Mouse (Mus musculus): ENCODE results near the gene Sec22c.

The Sec22c gene

DNA sequence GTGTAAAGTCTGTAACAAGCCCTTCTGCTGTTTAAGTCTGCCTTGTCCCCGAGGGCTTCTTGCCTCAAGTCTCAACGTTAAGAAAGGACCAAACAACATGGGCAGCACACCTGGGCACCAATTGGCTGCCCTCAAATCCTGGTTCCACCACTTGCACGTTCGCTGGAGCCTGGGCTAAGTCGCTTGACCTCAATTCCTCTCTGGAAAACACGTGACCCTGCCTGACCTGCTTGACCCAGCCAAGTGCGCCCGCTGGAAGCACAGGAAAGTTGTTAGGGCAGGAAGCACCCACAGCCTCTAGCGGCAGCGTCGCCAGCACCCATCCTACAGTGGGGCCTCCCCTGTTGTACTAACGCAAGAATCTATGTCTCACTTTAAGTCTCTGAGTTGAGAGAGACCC is 10.6 kb downstream of the Sec22c start:
- DNase-seq (ENCODE audit: low read depth, low spot score), result no peak

DNA sequence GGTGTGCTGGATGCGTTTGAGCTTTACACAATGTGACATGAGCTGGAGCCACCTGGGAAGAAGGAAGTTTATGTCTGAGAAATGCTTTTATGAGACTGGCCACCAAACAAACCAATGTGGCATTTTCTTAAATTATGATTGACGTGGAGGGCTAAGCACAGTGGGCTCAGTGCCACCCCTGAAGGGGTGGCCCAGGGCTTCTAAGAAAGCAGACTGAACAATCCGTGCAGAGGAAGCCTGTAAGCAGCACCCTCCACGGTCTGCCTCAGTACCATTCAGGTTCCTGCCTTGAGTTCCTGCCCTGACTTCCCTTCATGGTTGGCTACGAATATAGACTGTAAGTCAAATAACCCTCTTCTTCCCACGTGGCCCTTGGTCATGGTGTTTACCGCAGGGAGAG is 14.6 kb downstream of the Sec22c start:
- no peak for DNase-seq (ENCODE audit: low read depth, low spot score)

GRCm38 (mm10) chr9:121690200-121690651 is 15.1 kb downstream of the Sec22c start:
- peak; percentile 66 for DNase-seq (ENCODE audit: low read depth, low spot score)

GRCm38 (mm10) chr9:121684702-121685101 is 20.6 kb downstream of the Sec22c start:
- no peak for DNase-seq (ENCODE audit: low read depth, low spot score)

DNA sequence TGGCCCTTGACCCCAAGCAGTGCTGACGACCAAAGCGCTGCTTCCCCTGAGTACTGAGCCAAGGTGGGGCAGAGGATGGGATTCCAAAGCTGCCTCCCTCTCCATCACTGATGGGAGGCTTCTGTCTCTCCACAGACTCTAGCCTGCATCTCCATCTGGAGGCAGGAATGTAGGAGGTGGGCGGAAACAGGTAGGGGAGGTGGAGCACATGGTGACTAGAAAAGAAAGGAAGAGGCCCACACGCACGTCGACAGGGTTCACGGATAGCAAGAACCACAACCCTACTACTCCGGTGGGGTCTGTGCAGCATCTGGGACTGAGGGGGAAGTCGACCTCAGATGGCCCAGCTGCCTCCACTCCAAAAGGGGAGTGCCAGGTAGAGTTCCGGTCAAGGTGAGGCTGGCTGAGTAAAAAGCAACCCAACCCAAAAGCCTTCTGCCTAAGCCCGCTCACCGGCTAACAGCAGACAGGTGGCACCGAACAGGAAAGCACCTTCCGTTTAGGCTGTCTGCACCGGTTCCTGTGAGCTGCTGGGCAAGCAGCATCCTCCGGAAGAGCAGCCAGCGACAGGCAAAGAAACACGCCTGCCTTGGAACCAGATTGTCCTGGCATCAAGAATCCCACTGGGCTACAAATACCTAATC is 23.1 kb downstream of the Sec22c start:
- DNase-seq (ENCODE audit: low read depth, low spot score), result no peak

DNA sequence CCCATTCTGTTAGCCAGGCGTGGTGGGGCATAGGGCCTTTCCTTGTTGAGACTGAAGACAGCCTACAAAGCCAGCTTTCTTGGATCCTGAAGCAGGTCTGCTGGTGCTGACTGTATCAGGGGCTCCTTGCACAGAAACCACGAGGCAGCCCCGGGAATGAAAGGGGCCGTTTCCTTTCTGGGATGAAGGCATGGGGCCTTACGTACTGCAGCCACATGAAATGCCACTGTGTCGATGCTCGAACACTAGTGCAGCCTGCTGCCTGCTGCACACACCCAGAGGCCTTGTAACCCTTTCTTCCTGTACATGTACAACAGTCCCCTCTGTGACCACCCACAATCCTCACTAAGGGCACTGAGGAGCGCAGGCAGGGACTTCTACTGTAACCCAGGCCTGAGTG is 24.1 kb downstream of the Sec22c start:
- no peak for DNase-seq (ENCODE audit: low read depth, low spot score)

DNA sequence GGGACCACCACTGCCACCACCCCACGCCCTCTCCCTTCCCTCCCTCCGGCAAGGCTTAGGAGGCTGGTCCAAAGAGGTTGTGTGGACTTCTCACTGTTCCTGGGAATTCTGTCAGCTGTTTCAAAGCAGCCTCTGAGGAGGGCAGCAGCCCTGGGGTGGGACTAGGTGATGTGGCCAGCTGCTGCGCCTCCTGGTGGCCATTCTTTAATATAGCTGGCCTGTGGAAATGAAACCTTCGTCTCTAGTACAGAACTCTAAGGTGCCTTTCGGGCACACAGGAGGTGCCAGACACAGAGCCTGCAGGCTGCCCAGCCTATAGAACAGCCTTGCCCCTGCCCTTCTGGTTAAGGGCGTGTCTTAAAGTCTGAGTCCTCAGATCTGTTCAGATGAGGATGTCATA is 25.7 kb downstream of the Sec22c start:
- DNase-seq (ENCODE audit: low read depth, low spot score), result no peak

DNA sequence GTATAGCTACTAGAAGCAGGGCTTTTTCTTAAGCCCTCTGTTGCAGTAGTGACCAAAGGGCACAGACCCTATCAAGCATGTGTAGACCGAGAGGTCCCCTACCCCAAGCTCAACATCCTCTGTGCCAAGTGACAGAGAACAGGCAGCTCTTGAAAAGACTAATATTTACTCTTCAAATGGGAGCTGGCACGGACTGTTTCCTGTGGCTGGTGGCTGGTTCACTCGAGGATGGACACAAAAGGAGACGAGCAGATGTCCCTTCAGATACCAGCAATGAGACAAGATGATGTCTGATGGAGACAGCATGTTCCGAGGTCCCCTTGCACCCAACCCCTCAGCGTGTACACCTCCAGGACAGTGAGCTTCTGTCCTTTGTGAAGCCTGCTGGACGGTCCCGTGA is 27.8 kb downstream of the Sec22c start:
- DNase-seq (ENCODE audit: low read depth, low spot score), result no peak

DNA sequence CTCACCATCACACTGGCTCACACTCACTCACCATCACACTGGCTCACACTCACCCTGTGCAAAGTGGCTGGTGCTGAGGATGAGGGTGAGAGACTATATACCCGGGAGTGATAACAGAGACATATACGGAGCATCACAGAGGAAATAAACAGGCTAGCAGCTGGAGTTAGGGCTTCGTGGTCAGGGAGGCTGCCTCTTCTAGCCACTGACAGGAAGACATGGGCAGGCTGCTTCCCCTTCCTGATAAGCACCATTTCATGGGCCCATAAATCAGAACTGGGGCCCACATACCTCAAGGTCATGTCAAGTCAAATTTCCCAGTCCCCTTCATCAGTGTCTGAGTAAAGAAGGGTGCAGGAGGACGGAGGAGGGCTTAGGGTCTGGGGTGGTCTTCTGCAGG is 28.2 kb downstream of the Sec22c start:
- DNase-seq (ENCODE audit: low read depth, low spot score), result no peak

GRCm38 (mm10) chr9:121675556-121675955 is 29.7 kb downstream of the Sec22c start:
- DNase-seq (ENCODE audit: low read depth, low spot score), result no peak

- no peak for DNase-seq (ENCODE audit: low read depth, low spot score)
Observed at GRCm38 (mm10) chr9:121675011-121675410, 30.3 kb downstream of the Sec22c start.

GRCm38 (mm10) chr9:121673716-121674115 is 31.6 kb downstream of the Sec22c start:
- DNase-seq (ENCODE audit: low read depth, low spot score), result no peak

GRCm38 (mm10) chr9:121672311-121672710 is 33.0 kb downstream of the Sec22c start:
- DNase-seq (ENCODE audit: low read depth, low spot score), result no peak

DNA sequence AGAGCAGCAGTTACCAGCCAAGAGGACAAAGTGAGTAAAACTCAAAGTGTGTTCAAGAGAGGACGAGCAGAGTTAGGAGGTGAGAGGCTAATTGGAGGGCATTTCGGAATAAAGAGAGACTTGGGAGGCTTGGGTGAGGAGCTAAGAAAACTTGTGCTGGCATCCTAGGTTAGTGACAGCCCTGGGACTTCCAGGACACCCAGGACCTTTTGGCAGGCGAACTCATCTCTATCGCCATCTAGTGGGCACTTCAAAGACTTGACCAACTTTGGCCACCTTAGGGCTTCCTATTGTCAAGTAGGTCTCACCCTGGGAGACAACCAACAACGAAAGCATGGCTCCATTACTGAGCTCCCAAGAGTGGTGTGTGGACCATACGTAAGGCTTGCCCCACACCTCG is 34.0 kb downstream of the Sec22c start:
- DNase-seq (ENCODE audit: low read depth, low spot score), result no peak

DNA sequence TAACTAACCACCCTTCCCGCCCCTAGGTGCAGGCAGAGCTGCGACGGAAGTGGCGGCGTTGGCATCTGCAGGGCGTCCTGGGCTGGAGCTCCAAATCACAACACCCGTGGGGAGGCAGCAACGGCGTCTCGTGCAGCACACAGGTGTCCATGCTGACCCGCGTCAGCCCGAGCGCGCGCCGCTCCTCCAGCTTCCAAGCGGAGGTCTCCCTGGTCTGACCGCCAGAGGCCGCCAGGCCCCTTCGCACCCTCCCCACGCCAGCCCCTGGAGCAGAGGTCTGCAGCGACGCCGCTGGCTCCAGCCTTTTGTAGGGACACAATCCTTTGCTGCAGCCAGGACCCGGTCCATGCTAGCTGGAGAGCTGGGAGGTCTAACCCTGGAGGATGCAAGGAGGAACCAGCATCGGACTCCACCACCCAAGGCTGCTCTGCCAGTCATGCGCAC is 35.9 kb downstream of the Sec22c start:
- DNase-seq (ENCODE audit: low read depth, low spot score), result no peak

GRCm38 (mm10) chr9:121667822-121668221 is 37.5 kb downstream of the Sec22c start:
- no peak for DNase-seq (ENCODE audit: low read depth, low spot score)

DNA sequence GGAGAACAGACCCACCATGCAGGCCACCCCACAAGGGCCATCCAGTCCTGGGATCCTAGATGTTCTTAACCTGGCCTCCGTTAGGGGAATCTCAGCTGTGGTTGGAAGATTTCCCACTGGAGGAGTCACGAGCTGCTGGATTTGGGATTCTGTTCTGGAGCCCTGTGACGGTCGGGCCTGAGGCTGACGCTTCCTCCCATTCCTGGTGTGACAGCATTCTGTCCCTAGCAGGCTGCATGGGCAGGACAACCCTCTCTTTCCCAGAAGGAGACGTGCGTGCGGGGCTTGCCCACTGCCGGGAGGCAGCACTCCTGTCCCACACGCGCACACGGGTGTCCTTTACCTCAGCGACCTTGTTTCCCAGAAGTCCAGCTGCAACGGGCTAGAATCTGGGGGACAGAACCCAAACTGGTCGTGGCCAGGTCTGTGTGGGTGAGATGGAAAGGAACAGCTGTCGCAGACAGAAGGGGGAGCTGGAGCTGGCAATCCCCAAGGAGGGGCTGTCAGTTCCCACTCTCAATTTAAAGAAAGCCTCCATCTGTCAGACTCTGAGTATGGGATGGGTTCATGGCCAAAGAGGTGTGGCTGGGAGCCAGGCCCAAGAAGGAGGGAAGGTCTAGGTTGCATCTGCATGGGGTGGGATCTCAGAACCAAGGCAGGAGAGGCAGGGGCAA is 38.2 kb downstream of the Sec22c start:
- no peak for DNase-seq (ENCODE audit: low read depth, low spot score)

GRCm38 (mm10) chr9:121664104-121664503 is 41.2 kb downstream of the Sec22c start:
- no peak for DNase-seq (ENCODE audit: low read depth, low spot score)

DNA sequence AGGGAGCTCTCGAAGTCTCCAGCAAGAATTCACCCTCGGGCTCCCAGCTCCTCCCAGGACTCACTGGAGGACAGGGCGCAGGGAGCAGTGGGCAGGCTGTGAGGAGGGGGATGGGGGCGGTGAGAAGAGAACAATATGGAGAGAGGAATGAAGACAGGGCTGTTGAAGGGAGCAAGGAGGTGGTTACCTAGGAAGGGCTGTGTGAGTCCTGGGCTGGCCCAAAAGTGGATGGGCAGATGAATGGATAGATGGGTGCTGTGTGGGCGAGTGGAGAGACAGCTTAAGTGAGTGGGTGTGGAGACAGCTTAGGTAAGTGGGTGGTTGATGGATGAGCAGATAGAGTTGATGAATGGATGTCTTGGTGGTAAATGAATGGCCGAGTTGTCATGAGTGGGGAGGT is 41.8 kb downstream of the Sec22c start:
- DNase-seq (ENCODE audit: low read depth, low spot score), result no peak

GRCm38 (mm10) chr9:121659791-121660190 is 45.5 kb downstream of the Sec22c start:
- no peak for DNase-seq (ENCODE audit: low read depth, low spot score)

DNA sequence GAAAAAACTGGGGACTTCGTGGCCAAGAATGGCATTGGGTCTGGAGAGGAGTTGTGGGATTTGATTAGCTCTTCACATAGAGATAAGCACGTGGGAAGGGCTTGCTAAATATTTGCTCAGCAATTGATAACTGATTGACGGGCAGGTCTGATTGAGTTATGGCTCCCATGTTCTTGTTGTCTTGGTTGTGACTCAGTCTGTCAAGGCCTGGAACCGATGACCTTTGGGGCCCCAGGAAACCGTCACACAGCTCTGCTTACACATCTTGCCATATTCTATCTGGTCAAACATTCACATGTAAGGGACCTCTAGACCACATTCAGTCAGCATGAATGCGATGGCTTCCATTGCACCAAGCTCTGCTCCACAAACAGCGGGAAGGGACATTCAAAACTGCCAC is 47.0 kb downstream of the Sec22c start:
- DNase-seq (ENCODE audit: low read depth, low spot score), result no peak

DNA sequence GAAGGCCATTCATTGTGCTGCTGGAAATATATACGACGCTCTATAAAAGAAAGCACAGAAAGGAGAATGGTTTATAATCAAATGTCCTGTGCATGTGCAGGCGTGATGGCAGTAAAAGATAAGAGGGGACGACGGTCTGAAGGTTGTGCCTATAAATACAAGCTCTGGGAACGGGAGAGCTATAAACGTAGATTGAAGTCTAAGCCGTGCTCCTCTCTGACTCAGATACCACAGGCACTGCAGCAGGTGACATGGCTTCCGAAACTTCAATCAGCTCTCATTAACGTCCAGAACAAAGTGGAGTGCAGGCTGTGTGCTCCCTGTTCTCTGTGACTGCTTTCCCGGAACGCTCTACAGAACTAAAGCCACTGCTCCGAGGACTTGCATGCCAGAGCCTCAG is 48.1 kb downstream of the Sec22c start:
- no peak for DNase-seq (ENCODE audit: low read depth, low spot score)

DNA sequence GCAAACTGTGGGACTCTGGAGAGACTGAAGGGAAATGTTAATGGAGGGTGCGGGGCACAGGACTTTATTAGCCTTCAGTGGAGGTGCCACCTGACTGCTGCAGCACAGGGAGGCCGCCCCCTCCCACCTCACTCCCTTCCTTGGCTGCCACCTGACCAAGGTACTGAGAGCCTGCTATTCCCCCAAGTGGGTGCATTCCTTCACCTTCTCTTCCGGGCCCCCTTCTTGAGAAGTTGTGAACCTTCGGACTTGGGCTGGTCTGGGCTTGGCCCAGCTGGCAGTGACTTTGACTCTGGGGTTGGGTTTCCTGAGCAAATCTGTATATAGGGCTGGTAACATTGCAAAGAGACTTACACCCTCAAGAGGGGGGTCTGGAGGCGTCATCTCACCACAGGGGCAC is 49.0 kb downstream of the Sec22c start:
- no peak for DNase-seq (ENCODE audit: low read depth, low spot score)

- DNase-seq (ENCODE audit: low read depth, low spot score), result no peak
Observed at GRCm38 (mm10) chr9:121653668-121654067, 51.6 kb downstream of the Sec22c start.

All from retina, adult 2 months (tissue).